Mouse (Mus musculus) megakaryocyte, embryonic 14.5 days (primary cell): ENCODE data around the gene Sept9.

Source experiments
- FLI1 ChIP-seq: IDR thresholded peaks from 2 replicates; pipeline ENCODE4 v1.6.1; 2012; ENCODE audit warnings: low read length, inconsistent platforms, mixed read lengths
- GATA1 ChIP-seq: IDR thresholded peaks from 3 replicates; pipeline ENCODE4 v1.6.1; 2012; ENCODE audit warnings: mixed read lengths, low read length, inconsistent platforms, borderline replicate concordance

DNA sequence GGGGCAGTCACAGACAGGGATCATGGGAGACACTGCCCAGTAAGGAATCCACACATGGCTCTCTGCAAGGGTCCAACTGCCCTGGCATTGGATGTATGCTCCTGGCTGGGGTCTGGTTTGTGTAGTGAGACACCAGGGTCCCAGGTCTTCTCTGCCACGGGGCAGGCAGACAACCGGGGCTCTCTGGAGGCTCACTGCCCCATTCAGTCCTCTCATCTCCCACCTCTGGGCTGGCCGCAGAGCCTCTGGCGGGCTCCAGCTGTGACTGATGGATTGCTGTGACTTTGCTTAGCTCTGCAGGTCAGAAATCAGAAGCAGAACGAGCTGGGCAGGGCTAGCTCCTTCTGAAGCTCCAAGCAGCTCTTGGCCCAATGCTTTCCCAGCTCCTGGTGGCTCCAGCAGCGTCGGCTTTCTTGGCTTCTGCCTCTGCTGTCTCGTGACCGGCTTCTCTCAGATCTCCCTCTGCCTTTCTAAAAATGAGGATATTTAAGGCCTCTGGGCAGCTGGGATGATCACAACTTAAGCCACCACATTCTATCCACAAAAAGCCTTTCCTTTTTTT, 36.5 kb downstream of the Sept9 start:
- TF ChIP-seq GATA1 (no peak), FLI1 (no peak)
